Comparison of ENCODE assay signal across 8 mouse cellular contexts in genomic region chr4:131915821-131916328, GRCm38 (mm10). TPM values are rescaled to one million over a fixed set of nuclear protein-coding genes. Genes with fewer than 3 reads are reported as not detected.
DNase-seq lines count a peak whose midpoint lies in the region; ATAC-seq and TF ChIP-seq lines count a peak whose summit lies in the region.
"Had no signal": no experiment of that assay in that cellular context is flagged by ENCODE, and none has a peak within 500 bp of the region (broad histone marks: within the 10 kb centered on the region; RNA-seq: fewer than 3 reads in every experiment).

No protein-coding gene starts in this region.

- no peaks in the 10 kb centered on the region for H3K9me3 ChIP-seq in liver, embryonic 11.5 days (ENCODE audit: control insufficient read depth, low read length)
- H3K9me3 ChIP-seq in embryonic facial prominence, embryonic 15.5 days (replicated peaks), result no peaks in the 10 kb centered on the region
- no peaks in the 10 kb centered on the region for H3K9me3 ChIP-seq in hindbrain, embryonic 14.5 days (ENCODE audit: control insufficient read depth, low read length)
- no peaks in the 10 kb centered on the region for H3K9me3 ChIP-seq in midbrain, postnatal 0 days (ENCODE audit: low read length)

- H3K4me1 ChIP-seq in liver, embryonic 11.5 days (replicated peaks; ENCODE audit: control insufficient read depth, insufficient read depth, low read length), result peaks cover 34% of the 10 kb centered on the region
- peaks cover 81% of the 10 kb centered on the region for H3K4me1 ChIP-seq in embryonic facial prominence, embryonic 15.5 days
- peaks cover 20% of the 10 kb centered on the region for H3K4me1 ChIP-seq in hindbrain, embryonic 14.5 days (replicated peaks; ENCODE audit: control insufficient read depth, insufficient read depth, low read length)
- H3K4me1 ChIP-seq in midbrain, postnatal 0 days (ENCODE audit: insufficient read depth, low read length), result peaks cover 6% of the 10 kb centered on the region; the same call in 1 of the 2 replicates

- no peak overlapping the region for H3K9ac ChIP-seq in liver, embryonic 11.5 days (ENCODE audit: low read depth, low read length)
- H3K9ac ChIP-seq in embryonic facial prominence, embryonic 15.5 days, result no peak overlapping the region
- peak overlapping the region; percentile 40 for H3K9ac ChIP-seq in hindbrain, embryonic 14.5 days
- H3K9ac ChIP-seq in midbrain, postnatal 0 days (replicated peaks; ENCODE audit: low read length, poor library complexity, severe bottlenecking), result no peak overlapping the region

- no peak overlapping the region for H3K27ac ChIP-seq in liver, embryonic 11.5 days (ENCODE audit: low read depth, low read length)
- no peak overlapping the region for H3K27ac ChIP-seq in embryonic facial prominence, embryonic 15.5 days (replicated peaks)
- no peak overlapping the region for H3K27ac ChIP-seq in hindbrain, embryonic 14.5 days
- no peak overlapping the region for H3K27ac ChIP-seq in midbrain, postnatal 0 days (ENCODE audit: low read depth, low read length)

- ATAC-seq in liver, embryonic 11.5 days (replicated peaks; ENCODE audit: low FRiP score), result peak; percentile 8; the same call in 1 of the 2 replicates
- no peak for ATAC-seq in embryonic facial prominence, embryonic 15.5 days (ENCODE audit: insufficient number of reproducible peaks, low FRiP score, low TSS enrichment, low read depth)
- ATAC-seq in hindbrain, embryonic 14.5 days (ENCODE audit: low FRiP score), result no peak
- ATAC-seq in midbrain, postnatal 0 days (ENCODE audit: low FRiP score), result no peak

- no peak for TF ChIP-seq CTCF in midbrain, postnatal 0 days (IDR thresholded peaks at IDR 0.05)

- no peak for DNase-seq in liver, embryonic 11.5 days (ENCODE audit: low spot score)
- DNase-seq in liver, result no peak
- DNase-seq in hindbrain, embryonic 14.5 days (ENCODE audit: low spot score), result no peak
- no peak for DNase-seq in midbrain, postnatal 0 days (ENCODE audit: low spot score)
- no peak for DNase-seq in cerebellum, adult 11-12 months
- DNase-seq in ovary, postnatal 14 days (ENCODE audit: low spot score), result no peak

- peak overlapping the region; percentile 11 for H3K4me2 ChIP-seq in liver, embryonic 11.5 days
- H3K4me2 ChIP-seq in embryonic facial prominence, embryonic 15.5 days (replicated peaks), result peak overlapping the region; percentile 52; the same call in 1 of the 2 replicates
- H3K4me2 ChIP-seq in hindbrain, embryonic 14.5 days (replicated peaks), result peak overlapping the region; percentile 50
- H3K4me2 ChIP-seq in midbrain, postnatal 0 days (ENCODE audit: low read depth, low read length, poor library complexity, severe bottlenecking), result peak overlapping the region; percentile 43

- no peaks in the 10 kb centered on the region for H3K36me3 ChIP-seq in liver, embryonic 11.5 days (ENCODE audit: control insufficient read depth, insufficient read depth, low read length)
- H3K36me3 ChIP-seq in embryonic facial prominence, embryonic 15.5 days, result no peaks in the 10 kb centered on the region
- H3K36me3 ChIP-seq in hindbrain, embryonic 14.5 days (replicated peaks; ENCODE audit: control insufficient read depth, insufficient read depth), result no peaks in the 10 kb centered on the region
- H3K36me3 ChIP-seq in midbrain, postnatal 0 days (ENCODE audit: insufficient read depth, low read length), result no peaks in the 10 kb centered on the region

- H3K4me3 ChIP-seq in liver, embryonic 11.5 days (ENCODE audit: low read depth, low read length), result no peak overlapping the region
- H3K4me3 ChIP-seq in embryonic facial prominence, embryonic 15.5 days (replicated peaks), result no peak overlapping the region
- no peak overlapping the region for H3K4me3 ChIP-seq in hindbrain, embryonic 14.5 days (replicated peaks; ENCODE audit: low read length)
- peak overlapping the region; percentile 15; the same call in 1 of the 2 replicates for H3K4me3 ChIP-seq in midbrain, postnatal 0 days (ENCODE audit: low read depth, low read length)

- WGBS in liver, embryonic 11.5 days, result 30% methylated on average over 13 of the region's 13 CpGs
- WGBS in embryonic facial prominence, embryonic 15.5 days, result 29% methylated on average over 13 of the region's 13 CpGs
- 20% methylated on average over 13 of the region's 13 CpGs for WGBS in hindbrain, embryonic 14.5 days
- WGBS in midbrain, postnatal 0 days, result 24% methylated on average over 13 of the region's 13 CpGs

- peaks cover 91% of the 10 kb centered on the region for H3K27me3 ChIP-seq in liver, embryonic 11.5 days (replicated peaks; ENCODE audit: control insufficient read depth, insufficient read depth, low read length)
- peaks cover 36% of the 10 kb centered on the region for H3K27me3 ChIP-seq in embryonic facial prominence, embryonic 15.5 days
- H3K27me3 ChIP-seq in hindbrain, embryonic 14.5 days (ENCODE audit: control insufficient read depth, insufficient read depth, low read length), result peaks cover 86% of the 10 kb centered on the region
- H3K27me3 ChIP-seq in midbrain, postnatal 0 days (ENCODE audit: insufficient read depth, low read length), result peaks cover 55% of the 10 kb centered on the region

RNA-seq across cellular contexts. Expression of gene Tmem200b, which starts 5.7 kb away (rescaled TPM):
- 0.78 and 1.2 TPM in 2 replicates for polyA plus RNA-seq in liver, embryonic 11.5 days (2014; fragmentation: Nextera tagmentation; extraction: Ambion mirVana)
- 6.0 and 6.7 TPM in 2 replicates for polyA plus RNA-seq in embryonic facial prominence, embryonic 15.5 days (2015; fragmentation: Nextera tagmentation; extraction: Ambion mirVana)
- 0.19 and 0.20 TPM in 2 replicates for polyA plus RNA-seq in hindbrain, embryonic 14.5 days (2014; fragmentation: Nextera tagmentation; extraction: Ambion mirVana)
- total RNA-seq in midbrain, postnatal 0 days (2014; rRNA removed), result 1.0 and 4.3 TPM in 2 replicates
- polyA plus RNA-seq in midbrain, postnatal 0 days (2015; fragmentation: Nextera tagmentation; extraction: Ambion mirVana), result 0.22 and 0.28 TPM in 2 replicates
- total RNA-seq: neutrophil, adult 5-6 weeks had no signal

RNA-seq across cellular contexts. Expression of gene Srsf4, which starts 42.5 kb away (rescaled TPM):
- polyA plus RNA-seq in liver, embryonic 11.5 days (2014; fragmentation: Nextera tagmentation; extraction: Ambion mirVana), result 113 and 118 TPM in 2 replicates
- 101 and 103 TPM in 2 replicates for polyA plus RNA-seq in embryonic facial prominence, embryonic 15.5 days (2015; fragmentation: Nextera tagmentation; extraction: Ambion mirVana)
- polyA plus RNA-seq in hindbrain, embryonic 14.5 days (2014; fragmentation: Nextera tagmentation; extraction: Ambion mirVana), result 87.0 and 94.2 TPM in 2 replicates
- 29.3 and 30.2 TPM in 2 replicates for total RNA-seq in midbrain, postnatal 0 days (2014; rRNA removed)
- 82.6 and 86.2 TPM in 2 replicates for polyA plus RNA-seq in midbrain, postnatal 0 days (2015; fragmentation: Nextera tagmentation; extraction: Ambion mirVana)
